Mouse (Mus musculus) erythroid progenitor cell, adult 5-6 weeks (primary cell): ENCODE results near the gene Etv5. TPM values are rescaled to one million over a fixed set of nuclear protein-coding genes. Genes with fewer than 3 reads are reported as not detected.

Experiments
- ATAC-seq: replicated peaks from 2 replicates; pipeline ENCODE4 v1.8.0; 2016; ENCODE audit warnings: moderate number of reproducible peaks, mild to moderate bottlenecking, moderate TSS enrichment, inconsistent platforms; ENCODE audit not compliant: poor library complexity, low FRiP score, severe bottlenecking
- total RNA-seq, 2 experiments: library from RNA; stranded (forward) in 1 of 2; stranded (reverse) in 1 of 2; fragments of 150-400 nt in 1 of 2; fragments of 186-747, 209-891 nt in 1 of 2; gene quantifications; 2 replicates each; pipeline versions ENCODE4 v1.2.3 to v1.2.4; 2015 to 2017; ENCODE audit warnings: low replicate concordance in 2 of 2

The Etv5 gene
- total RNA-seq, 2 experiments from 2014 or later: 0.45 to 21.4 TPM

DNA sequence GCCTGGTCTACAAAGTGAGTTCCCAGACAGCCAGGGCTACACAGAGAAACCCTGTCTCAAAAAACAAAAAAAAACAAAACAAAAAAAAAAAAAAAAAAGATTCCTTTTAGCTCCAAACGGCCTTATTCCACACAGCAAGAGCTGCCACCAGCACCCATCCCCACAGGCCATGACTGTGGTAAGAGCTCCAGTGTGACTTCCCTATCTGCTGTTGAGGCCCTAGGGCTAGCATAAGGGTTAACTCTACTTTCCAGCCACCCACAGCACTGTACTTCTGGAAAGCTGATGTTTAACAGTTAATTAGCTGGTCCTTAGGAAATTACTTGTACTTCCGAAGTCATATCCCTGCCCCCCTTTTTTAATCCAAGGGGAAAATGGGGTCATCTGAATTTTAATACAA, 8.2 kb downstream of the Etv5 start:
- ATAC-seq: no peak

DNA sequence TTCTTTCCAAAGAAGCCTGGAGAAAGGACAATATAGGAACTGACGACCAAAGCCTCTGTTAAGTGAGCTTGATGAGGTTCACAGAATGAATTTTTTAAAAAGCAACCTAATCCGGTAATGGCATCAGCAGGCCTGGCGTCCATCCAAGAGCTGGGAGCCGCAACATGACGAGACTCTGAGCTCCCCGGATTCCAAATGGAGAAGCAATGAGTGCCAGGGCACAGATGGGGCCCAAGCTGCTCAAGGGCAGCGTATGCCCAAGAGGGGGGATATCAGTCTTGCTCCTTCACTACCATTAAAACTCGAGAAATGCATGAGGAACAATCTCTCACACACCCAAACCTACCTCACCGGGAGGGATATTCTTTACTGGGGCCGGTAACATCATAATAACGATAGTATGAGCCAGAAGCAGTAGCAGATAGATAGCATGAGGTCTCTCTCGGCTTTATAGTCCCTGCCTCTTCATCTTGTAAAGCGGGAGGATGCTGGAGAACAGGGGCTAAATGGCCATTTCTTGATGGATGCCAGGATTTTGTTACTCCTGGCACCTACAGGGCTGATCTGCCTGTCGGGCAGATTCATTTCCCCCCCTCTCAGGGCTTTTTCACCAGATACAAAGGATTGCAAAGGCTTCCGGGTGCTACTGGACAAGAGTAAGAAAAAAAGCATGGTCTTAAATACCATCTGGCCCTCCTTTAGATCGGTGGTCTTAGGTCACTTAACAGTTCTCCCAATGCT, 9.1 kb downstream of the Etv5 start:
- ATAC-seq: no peak

DNA sequence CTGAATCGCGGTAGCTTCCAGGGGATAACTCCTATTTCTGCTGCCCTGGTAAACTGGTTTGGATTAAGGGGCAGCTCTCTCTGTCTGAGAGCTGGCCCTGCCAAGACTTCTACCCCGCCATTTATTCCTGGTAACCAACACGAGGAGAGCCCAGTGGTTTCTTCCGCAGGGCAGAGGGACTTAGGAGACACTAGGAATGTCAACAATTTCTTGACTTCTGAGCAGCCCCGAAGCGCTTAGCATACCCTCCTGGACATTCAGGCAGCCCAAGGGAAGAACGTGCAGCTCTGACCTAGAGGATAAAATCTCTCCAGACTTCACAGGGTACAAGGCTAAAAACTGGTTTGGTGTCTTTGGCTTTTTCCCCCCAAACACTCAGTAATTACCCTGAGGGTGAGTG, 10.1 kb downstream of the Etv5 start:
- no peak for ATAC-seq

DNA sequence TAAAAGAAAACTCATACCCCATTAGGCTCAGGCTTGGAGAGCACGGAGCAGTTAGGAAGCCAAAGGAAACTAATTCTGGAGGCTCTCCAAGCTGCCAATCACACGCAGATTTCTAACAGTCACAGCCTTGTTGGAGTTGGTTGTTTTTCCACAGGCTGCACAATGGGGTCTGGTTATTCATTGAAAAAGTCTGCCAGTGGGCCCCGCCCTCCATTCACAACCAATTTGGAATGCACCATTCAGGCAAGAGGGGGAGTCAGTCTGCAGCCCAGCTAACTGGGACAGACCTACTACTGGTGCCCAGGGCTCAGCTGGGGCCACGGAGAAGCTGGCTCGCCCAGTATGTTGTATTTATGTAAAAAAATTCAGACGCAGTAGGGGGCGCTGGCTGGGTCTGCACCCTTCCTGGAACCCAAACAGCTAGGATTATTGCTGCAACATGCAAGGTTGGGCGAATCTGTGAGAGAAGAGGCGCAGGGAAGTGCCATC, 10.6 kb downstream of the Etv5 start:
- ATAC-seq: no peak

DNA sequence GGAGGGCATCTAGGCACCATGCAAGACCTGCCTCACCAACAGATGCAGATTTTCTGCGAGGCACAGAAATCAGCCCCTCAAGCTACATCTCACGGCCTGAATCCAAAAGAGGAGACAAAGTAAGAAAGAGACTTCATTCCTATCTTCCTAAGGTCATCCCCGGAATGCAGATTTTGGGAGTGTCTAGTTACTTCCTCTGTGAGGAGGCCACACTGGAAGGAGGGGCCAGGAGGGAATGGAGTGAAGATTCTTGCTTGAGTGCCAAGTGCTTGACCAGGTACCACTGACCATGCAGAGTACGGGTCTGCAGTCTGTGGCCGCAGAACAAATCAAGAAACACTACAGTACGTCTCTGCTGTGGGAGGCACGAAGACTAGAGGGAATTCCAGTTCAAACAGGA, 12.7 kb downstream of the Etv5 start:
- ATAC-seq: no peak

DNA sequence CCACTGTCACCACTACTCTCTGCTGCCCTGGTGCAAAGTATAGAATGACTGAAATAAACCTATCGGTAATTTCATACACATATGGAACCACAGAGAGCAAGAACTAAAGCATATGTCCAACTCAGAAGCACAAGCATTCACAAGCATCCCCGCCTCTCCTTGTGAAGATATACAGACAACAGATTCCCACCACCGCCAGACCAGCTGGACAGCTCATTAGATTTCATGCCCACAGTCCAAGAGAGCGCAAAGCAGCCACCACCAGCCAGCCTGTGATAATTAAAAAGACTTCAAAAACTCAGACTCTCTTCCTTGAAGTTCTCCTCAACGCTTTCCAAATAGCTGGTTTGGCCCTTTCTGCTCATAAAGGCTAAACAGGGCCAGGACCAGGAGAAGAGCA, 17.3 kb downstream of the Etv5 start:
- no peak for ATAC-seq

DNA sequence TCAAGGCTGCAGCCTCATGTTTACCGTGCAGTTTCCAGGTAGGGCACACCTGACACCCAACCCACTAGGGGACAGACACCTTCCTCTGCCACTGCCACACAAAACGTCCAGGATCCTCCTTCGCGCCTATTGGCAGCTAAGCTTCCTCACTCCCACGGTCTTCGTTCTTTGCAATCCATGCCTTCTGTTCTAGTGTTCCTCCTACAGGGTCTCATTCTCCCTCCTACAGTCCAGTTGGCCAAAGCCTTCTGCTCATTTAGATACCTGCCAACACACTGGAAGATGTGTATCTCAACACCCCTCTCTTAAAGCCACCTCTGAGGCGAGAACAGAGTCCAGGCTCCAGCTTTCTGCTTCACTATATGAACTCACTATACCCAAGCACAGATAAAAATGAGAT, 21.6 kb downstream of the Etv5 start:
- no peak for ATAC-seq

DNA sequence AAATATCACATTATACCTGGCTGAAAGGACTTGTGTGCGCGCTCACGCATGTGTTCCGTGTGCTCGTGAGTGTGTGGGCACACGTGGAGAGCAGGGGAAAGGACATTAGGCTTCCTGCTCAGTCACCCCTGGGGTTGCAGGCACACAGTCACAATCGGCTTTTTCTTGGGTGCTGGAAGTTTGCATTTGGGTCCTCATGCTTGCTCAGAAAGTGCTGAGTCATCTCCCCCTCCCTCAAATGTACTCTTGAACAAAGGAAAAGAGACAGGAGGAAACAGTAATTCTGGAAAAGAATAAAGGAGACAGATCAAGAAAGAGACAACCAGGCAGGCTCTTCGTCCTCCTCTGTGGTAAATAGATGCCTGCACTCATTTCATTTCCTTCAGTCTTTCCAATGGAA, 22.5 kb downstream of the Etv5 start:
- no peak for ATAC-seq

DNA sequence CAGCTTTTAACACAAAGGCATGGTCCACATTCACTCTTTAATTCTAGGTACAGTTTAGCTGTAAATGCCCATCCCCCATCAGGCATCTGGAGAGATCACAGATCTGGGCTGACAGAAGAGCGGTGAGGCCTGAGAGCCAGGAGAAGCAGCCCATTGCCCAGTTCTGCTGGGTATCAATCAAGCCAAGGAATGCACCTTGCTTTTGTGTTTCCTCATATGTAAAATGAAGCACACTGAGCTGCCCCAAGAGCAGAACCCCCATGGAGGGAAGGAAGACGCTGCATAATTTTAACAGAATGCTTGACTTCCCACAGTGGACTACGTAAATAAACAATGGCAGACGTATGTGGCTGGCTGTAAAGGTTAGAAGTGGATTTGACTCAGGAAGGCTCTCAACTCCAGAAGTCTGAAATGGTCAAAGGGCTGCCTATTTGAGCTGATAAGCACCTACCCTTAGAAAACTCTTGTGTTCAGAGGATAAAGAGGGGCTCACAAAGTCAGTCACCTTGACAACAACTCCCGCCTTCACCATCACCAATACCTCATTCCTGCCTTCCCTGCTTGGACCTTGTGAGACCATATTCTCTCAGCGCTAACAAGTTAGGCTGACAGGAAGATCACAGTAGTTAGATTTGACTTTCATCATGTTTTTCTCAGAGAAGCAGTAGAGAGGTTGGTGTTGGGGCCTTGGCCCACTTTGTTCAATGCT, 23.2 kb downstream of the Etv5 start:
- no peak for ATAC-seq

DNA sequence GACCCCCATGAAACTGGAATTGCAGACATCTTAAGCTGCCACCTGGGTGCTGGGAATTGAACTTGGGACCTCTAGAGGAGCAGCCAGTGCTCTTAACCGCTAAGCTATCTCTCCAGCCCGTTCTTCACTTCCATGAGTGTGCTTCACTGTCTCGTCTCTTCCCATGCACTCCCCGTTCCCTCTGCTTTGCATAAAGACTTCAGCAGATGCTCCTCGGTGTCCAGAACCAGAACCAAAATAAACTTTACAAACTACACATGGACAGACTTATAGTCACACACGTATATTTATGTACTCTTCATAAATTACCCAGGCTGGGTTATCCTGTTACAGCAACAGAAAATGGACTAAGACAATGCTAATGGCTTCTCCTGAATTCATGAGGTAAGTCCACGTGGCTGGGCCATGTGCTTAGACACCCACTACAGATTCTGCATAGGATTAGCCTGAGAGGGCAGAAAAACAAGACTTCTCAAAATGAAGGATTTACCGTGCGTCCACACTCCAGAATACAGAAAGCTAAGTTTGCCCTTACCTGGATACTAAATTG, 25.2 kb downstream of the Etv5 start:
- ATAC-seq: no peak

DNA sequence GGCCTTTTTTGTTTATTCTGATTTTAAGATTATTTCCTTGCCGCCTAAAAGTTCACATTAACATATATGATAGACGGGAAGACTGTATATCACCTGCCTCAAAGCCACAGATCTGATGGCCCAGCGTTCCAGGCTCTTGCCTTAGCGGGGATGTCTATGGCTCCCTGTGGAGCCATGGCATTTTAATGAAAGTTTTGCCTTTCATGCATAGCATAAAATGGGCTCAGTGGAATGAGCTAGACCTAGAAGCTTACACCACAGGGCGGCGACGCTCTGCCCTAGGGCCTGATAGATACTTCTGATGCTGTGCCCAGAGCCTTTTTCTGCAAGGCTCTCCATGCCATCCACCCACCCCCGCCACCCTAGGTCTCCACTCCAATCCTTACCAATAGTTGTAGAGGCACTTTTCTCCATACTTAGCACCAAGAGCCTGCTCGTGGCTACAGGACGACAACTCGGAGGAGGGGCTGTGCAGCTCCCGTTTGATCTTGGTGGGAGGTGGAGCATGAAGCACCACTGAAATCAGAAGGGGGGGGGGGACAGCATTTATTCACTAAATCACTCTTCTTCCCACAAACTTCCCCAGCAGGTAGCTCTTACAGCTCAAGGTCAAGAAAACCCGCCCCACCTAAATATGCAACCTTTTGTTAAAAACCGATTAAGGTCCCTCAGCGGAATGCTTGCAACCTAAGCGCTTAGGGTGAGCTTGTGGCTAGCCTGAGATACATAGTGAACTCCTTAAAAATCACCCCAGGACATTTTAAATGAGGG, 26.9 kb downstream of the Etv5 start:
- ATAC-seq: no peak

DNA sequence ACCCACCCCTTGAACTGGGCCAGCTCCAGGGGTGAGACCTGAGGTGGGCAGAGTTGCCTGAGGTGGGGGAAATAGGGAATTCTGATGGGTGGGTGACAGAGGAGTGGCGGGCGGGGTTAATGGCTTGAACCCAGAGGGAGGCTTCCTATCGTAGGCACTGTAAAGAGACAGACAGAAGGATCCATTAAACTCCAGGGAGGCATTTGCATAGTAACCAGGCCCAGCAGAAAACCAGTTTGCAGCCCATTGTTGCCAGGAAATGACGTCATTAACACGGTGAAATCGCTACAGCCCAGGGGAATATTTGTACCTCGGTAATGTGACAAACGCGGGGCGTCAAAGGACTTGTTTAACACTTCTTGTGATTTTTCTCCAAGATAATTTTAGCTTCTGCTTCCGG, 27.8 kb downstream of the Etv5 start:
- no peak for ATAC-seq

DNA sequence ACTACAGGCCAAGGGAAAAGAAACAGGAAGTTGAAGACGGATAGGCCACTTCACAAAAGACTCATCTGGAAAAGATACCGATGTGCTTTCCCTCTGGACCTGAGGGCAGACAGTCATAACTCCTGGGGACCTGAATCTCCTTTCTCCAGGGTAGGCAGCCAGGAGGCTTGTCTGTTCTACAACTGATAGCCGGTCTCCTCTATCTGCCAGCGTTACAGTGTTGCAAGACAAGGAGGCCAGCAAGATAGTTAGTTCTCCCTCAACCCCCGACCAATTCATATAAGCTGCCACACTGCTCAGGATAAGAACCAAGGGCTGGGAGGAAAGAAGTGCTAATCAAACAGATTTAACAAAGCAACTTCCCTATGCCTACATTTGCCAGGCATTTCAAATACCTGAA, 29.5 kb downstream of the Etv5 start:
- ATAC-seq: no peak

DNA sequence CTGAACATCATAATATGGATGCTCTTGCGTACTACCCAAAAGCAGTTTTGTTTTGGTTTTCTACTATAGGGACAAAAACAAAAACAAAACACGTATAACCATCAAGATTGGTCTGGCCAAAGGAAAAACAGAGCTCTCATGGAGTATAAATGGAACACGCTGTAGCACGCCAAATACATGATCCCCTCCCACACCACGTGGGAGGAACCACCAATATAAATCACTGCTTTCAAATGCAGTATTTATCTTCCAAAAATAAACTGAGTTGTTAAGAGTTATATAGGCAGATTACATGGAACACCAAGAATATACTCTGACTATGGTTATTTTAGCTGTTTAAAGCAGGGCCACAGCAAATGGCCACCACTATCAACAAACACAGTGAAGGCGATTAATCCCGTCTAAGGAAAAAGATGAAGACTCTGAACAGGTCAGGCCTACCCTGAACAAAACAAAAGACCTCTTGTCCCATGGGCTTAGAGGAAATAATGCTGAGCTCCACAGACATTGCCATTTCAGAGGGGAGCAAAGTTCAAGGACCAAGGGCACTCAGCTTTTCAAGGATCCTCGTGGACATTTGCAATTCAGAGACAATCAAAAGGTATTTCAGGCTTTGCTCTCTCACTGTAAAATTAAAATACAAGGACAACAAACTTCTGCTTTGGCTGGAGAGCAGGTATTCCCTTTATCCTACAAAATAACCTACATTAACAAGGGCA, 30.7 kb downstream of the Etv5 start:
- ATAC-seq: no peak

DNA sequence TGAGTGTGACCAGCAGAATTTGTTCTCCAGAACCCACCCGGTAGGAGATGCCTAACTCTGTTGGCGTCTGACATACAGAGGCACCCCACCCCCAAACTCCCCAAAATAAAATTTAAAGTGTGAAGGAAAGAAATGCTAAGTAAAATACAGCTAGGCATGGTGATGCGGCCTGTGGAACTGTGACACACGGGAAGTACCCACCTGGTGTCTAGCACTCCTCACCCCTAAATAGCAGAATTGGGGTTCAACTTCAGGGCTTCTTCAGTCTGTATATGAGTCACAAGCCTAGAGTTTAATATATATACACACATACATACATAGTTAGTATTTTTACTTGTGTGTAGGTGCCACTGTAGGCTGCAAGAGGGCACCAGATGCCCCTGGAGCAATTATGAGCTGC, 32.8 kb downstream of the Etv5 start:
- ATAC-seq: no peak

DNA sequence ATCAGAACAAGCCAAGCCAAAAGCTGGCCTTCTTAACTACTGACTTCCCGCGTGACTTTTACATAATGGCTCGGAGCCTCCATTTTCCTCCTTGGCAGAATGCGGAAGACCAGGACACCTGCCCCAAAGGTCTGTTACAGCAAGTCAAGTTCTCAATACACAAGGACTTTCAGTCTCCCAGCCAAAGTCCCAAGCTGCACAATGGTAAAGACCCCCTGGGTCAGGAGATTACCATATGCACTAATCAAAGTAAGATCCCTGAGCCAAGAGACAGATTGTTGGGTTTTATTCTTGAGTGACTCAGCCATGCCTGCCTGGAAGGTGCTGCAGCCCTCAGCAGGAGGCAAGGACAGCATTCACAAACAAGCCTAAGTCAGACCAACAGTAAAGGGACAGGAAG, 33.5 kb downstream of the Etv5 start:
- no peak for ATAC-seq

DNA sequence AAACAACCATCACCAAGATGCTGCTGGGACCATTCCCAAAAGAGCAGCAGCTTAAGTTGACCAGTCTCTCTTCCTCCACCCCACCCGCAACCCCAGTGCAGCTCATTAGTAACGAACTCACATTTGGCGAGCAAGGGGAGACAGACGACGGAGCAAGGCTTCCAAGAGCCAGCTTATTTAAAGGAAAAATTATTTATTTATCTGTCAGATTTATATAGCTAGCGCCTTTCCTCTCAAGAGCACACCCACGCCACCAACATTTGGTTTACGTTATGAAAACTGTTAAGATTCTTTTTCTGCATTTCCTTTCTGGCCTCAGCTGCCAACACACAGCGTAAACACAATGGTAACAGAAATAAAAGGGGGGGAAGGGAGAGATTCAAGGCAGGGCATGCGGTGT, 34.0 kb downstream of the Etv5 start:
- no peak for ATAC-seq

DNA sequence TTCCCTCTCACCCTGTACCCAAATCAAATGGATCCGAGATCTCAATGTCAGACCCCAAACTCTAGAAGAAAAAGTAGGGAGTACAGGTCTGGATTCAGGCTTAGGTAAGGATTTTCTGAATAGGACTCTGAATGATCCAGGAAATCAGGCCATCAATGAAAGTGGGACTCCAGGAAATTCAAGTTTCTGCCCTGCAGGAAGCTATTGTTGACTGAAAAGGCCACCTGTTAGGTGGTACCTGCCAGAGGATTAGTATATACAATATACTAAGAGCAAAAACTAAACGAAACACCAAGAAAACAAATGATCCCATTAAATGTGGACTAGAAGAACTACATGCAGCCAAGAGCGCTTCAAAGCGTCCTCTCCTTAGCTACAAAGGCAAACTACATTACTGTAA, 35.8 kb downstream of the Etv5 start:
- no peak for ATAC-seq

DNA sequence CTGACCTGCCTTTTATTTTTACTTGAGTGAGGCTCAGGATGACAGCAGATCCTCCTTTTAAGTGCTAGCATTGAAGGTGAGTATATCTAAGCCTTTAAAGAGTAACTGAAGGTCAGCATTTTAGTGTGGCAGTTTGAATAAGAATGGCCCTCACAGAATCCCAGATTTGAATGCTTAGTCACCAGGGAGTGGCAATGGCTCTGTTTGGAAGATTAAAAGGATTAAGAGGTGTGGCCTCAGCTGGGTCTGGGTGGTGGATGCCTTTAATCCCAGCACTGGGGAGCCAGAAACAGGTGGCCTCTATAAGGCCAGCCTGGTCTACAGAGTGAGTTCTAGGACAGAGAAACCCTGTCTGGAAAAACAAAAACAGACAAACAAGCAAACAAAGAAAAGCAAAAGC, 36.9 kb downstream of the Etv5 start:
- no peak for ATAC-seq

DNA sequence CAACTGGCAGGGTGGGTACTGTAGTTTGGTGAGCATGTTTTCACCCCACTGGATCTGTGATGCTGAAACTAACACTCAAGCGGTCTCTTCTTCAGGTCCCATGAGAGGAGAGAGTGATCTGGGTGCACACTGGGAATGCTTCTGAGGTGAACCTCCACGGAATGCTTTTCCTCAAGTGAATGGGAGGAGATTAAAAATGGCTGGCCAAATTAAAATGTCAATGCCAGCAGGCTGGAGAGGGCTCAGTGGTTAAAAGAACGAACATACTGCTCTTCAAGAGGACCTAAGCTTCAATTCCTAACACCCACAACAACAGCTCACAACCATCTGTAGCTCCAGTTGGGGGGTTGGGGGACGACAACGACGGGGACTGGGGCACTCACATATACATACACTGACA, 39.3 kb downstream of the Etv5 start:
- ATAC-seq: no peak
